Mouse (Mus musculus) heart, postnatal 0 days (tissue): Measurements from ENCODE around the gene Tec. TPM values are rescaled to one million over a fixed set of nuclear protein-coding genes. Genes with fewer than 3 reads are reported as not detected.

Experiments
- ATAC-seq: fragments of 200-750 bp; cut with Nextera tagmentation; 2 replicates; pipeline ENCODE4 v1.8.0; 2017; ENCODE audit warnings: low read depth, moderate number of reproducible peaks, moderate library complexity; ENCODE audit not compliant: insufficient read depth
- DNase-seq: peaks from one replicate; pipeline ENCODE4 v3.0.0-alpha.2; 2016; ENCODE audit warnings: low spot score
- H3K27ac ChIP-seq: fragments of 300-500 bp; sonication (generic); 2 replicates; pipeline ENCODE4 v1.5.1; 2014; ENCODE audit warnings: low read depth, mild to moderate bottlenecking
- H3K27me3 ChIP-seq: fragments of 300-500 bp; sonication (generic); 2 replicates; pipeline ENCODE4 v1.6.1; 2014; ENCODE audit warnings: low read length, mixed read lengths; ENCODE audit not compliant: control insufficient read depth, insufficient read depth
- H3K36me3 ChIP-seq: fragments of 300-500 bp; sonication (generic); replicated peaks from 2 replicates; pipeline ENCODE4 v1.6.1; 2014; ENCODE audit warnings: low read length, mixed read lengths; ENCODE audit not compliant: control insufficient read depth, insufficient read depth
- H3K4me1 ChIP-seq: fragments of 300-500 bp; sonication (generic); 2 replicates; pipeline ENCODE4 v1.6.1; 2014; ENCODE audit warnings: antibody characterized with exemption; ENCODE audit not compliant: control insufficient read depth, insufficient read depth
- H3K4me2 ChIP-seq: fragments of 300-500 bp; sonication (generic); 2 replicates; pipeline ENCODE4 v1.6.1; 2014; ENCODE audit warnings: low read depth, mild to moderate bottlenecking, low read length, moderate library complexity
- H3K4me3 ChIP-seq: fragments of 300-500 bp; sonication (generic); 2 replicates; pipeline ENCODE4 v1.5.1; 2014; ENCODE audit warnings: low read depth, low read length
- H3K9ac ChIP-seq: fragments of 300-500 bp; sonication (generic); replicated peaks from 2 replicates; pipeline ENCODE4 v1.6.1; 2014; ENCODE audit warnings: low read depth, low read length, mixed read lengths
- H3K9me3 ChIP-seq: fragments of 300-500 bp; sonication (generic); replicated peaks from 2 replicates; pipeline ENCODE4 v1.6.1; 2016; ENCODE audit warnings: low read length; ENCODE audit not compliant: control insufficient read depth
- CTCF ChIP-seq: IDR thresholded peaks from 2 replicates; pipeline ENCODE4 v1.5.1; 2016; ENCODE audit warnings: antibody characterized with exemption, control low read depth, low read depth
- EP300 ChIP-seq: IDR thresholded peaks from 2 replicates; pipeline ENCODE4 v1.6.1; 2016; ENCODE audit warnings: antibody characterized with exemption, low read depth
- WGBS: fragments of 180-500 bp; shearing (Covaris S2); extraction: QIAGEN DNeasy Blood & Tissue Kit; methylation state at CpG from one replicate; pipeline ENCODE4 v1.1.7; 2014; 5-methylcytosine and 5-hydroxymethylcytosine counted together
- polyA plus RNA-seq: library from polyadenylated mRNA; unstranded; fragments of >200 nt; fragmentation: Nextera tagmentation; extraction: Ambion mirVana; gene quantifications from 2 replicates; pipeline ENCODE4 v1.2.1, GENCODE M21; 2015
- total RNA-seq: library from RNA; depleted of rRNA; stranded (reverse); fragments of >200 nt; gene quantifications from 2 replicates; pipeline ENCODE4 v1.2.3, GENCODE M21; 2014; ENCODE audit warnings: low replicate concordance

Gene Tec
- total and polyA plus RNA-seq, 2 experiments from 2014 or later = 11.1 to 16.2 TPM

DNA sequence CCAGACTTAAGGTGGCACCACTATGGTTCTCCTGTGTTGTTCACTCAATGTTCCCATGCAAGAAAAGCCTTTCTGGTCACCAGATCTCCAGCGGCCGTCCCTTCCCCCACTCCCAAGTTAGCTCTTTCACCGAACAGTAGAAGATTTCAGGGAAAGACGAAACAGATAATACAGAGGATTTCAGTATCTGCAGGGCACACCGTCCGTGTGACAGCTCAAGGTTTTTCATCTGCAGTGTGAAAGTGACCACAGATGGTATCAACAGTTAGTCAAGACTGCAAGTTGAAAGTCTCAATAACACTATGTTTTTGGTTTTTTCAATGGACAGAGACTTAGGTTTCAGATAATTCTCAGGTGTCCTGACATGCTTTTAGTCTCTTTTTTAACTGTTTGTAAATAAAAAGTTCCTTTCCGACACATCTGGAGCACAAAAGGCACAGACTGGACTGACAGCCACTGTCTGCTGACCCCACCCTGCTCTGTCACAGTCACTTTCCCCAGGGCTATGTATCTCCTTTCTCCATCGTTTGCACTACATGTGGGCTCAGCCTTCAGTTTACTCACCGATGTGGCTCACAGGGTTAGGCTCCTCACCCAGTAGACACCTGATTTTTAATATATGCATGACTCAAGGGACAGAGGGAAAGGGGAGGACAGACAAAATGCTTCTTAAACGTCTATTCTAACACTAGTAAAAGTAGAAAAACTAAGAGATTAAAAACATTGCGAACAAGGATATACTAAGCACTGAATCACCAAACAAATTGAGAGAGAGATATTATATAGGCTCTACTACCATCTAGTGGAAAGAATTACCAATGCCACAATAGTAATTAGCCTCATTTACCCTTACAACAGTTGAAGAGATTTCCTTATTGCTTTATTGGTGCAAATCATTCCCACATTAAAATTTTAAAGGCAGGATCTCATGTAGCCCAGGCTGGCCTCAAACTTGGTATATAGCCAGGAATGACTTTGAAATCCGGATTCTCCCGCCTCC lies 109.1 kb downstream of the Tec start:
- H3K27ac ChIP-seq = no peak overlapping the region
- no peak overlapping the region for H3K9ac ChIP-seq
- no peak overlapping the region for H3K4me2 ChIP-seq
- H3K4me1 ChIP-seq = no peaks in the 10 kb centered on the region
- TF ChIP-seq CTCF = peak; percentile 63
- TF ChIP-seq EP300 = no peak
- DNase-seq (peak; percentile 43), ATAC-seq (peak; percentile 49; the same call in 1 of the 2 replicates)
- H3K4me3 ChIP-seq = no peak overlapping the region
- 66% methylated on average over 13 of the region's 13 CpGs for WGBS
- H3K9me3 ChIP-seq = no peaks in the 10 kb centered on the region
- H3K36me3 ChIP-seq = peaks cover 43% of the 10 kb centered on the region
- H3K27me3 ChIP-seq = no peaks in the 10 kb centered on the region

GRCm38 (mm10) chr5:72757155-72757773 lies 111.0 kb downstream of the Tec start:
- H3K36me3 ChIP-seq = peaks cover 43% of the 10 kb centered on the region
- no peak for DNase-seq
- TF ChIP-seq EP300 (no peak), CTCF (no peak)

GRCm38 (mm10) chr5:72755941-72756340 lies 112.3 kb downstream of the Tec start:
- H3K27me3 ChIP-seq = no peaks in the 10 kb centered on the region
- no peak overlapping the region for H3K9ac ChIP-seq
- no peak overlapping the region for H3K27ac ChIP-seq
- peaks cover 38% of the 10 kb centered on the region for H3K36me3 ChIP-seq
- no peak overlapping the region for H3K4me2 ChIP-seq
- WGBS = 88% methylated on average over 8 of the region's 8 CpGs
- DNase-seq (no peak), ATAC-seq (no peak)
- H3K4me1 ChIP-seq = no peaks in the 10 kb centered on the region
- H3K4me3 ChIP-seq = no peak overlapping the region
- H3K9me3 ChIP-seq = no peaks in the 10 kb centered on the region
- TF ChIP-seq CTCF (no peak), EP300 (no peak)

More at GRCm38 (mm10) chr5:72757155-72757773, 111.0 kb downstream of the Tec start:
- ATAC-seq = no peak
- no peak overlapping the region for H3K4me3 ChIP-seq
- no peak overlapping the region for H3K9ac ChIP-seq
- no peak overlapping the region for H3K27ac ChIP-seq
- H3K4me2 ChIP-seq = no peak overlapping the region
- WGBS = 80% methylated on average over 18 of the region's 18 CpGs
- H3K4me1 ChIP-seq = no peaks in the 10 kb centered on the region
- H3K27me3 ChIP-seq = no peaks in the 10 kb centered on the region
- H3K9me3 ChIP-seq = no peaks in the 10 kb centered on the region

- H3K36me3 ChIP-seq = peaks cover 38% of the 10 kb centered on the region
- no peak overlapping the region for H3K27ac ChIP-seq
- no peak for ATAC-seq
- no peak overlapping the region for H3K4me3 ChIP-seq
- DNase-seq = no peak
- TF ChIP-seq CTCF = no peak
- H3K4me2 ChIP-seq = no peak overlapping the region
- no peaks in the 10 kb centered on the region for H3K9me3 ChIP-seq
- H3K9ac ChIP-seq = no peak overlapping the region
- WGBS = 85% methylated on average over 2 of the region's 2 CpGs
- no peaks in the 10 kb centered on the region for H3K27me3 ChIP-seq
- no peaks in the 10 kb centered on the region for H3K4me1 ChIP-seq
These were observed 113.2 kb downstream of the Tec start for GRCm38 (mm10) chr5:72755035-72755434.

DNA sequence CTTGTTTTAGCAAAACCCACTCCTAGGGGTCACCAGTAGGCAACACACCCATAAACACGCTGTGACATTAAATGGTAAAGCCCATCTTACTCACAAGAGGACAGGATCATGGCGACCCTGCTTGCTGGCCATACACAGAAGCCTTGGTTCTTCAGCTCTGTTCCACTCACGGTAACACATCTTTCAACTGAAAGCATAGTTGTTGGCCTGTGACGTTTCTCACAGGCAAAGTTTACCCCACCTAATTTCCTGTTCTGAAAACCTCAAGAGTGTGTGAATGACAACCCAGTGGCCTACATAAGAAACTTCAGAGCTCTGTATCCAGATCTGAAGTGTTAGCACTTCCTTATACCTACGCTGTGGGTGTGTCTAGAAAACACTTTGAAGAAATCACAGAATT lies 115.7 kb downstream of the Tec start, which contains the start of gene Txk:
Gene Txk, minus strand, starts transcription at position 193 of the 400 bp plus-strand sequence.
- DNase-seq (no peak), ATAC-seq (no peak)
- Histone ChIP-seq H3K27me3 (no peaks in the 10 kb centered on the region), H3K4me1 (no peaks in the 10 kb centered on the region), H3K36me3 (peaks cover 32% of the 10 kb centered on the region), H3K9ac (no peak within 1 kb of the TSS), H3K4me3 (peak within 1 kb of the TSS; percentile 18; the same call in 1 of the 2 replicates), H3K9me3 (no peaks in the 10 kb centered on the region), H3K27ac (no peak within 1 kb of the TSS), H3K4me2 (no peak within 1 kb of the TSS; the same call in 1 of the 2 replicates)
- WGBS = 80% methylated on average over 5 of the region's 5 CpGs
- TF ChIP-seq CTCF = no peak
- TF ChIP-seq EP300 = no peak
